22 mouse cellular contexts compared by ENCODE assay signal in genomic region chr6:120249831-120250230, GRCm38 (mm10). TPM values are rescaled to one million over a fixed set of nuclear protein-coding genes. Genes with fewer than 3 reads are reported as not detected.
"Had no signal": no experiment of that assay in that cellular context is flagged by ENCODE, and none has a peak within 500 bp of the region (broad histone marks: within the 10 kb centered on the region; RNA-seq: fewer than 3 reads in every experiment).

No protein-coding gene starts in this region.

- ATAC-seq: midbrain, embryonic 16.5 days had no signal

- H3K27ac ChIP-seq: midbrain, embryonic 10.5 days; midbrain, embryonic 12.5 days; neural tube, embryonic 13.5 days; neural tube, embryonic 15.5 days had no signal

- DNase-seq: lung, embryonic 14.5 days; lung, postnatal 10 days; lung, postnatal 4 days; midbrain, embryonic 14.5 days; retina, postnatal 1 day; right cerebral cortex, adult 18-20 months; right cerebral cortex, postnatal 25 days; right cerebral cortex, postnatal 4 days; spleen, adult 18-20 months; thymus, adult 18-20 months; thymus, postnatal 14 days; thymus, postnatal 36 days had no signal

- H3K9ac ChIP-seq: lung, embryonic 14.5 days; midbrain, embryonic 12.5 days; neural tube, embryonic 13.5 days; neural tube, embryonic 15.5 days had no signal

- H3K27me3 ChIP-seq: midbrain, embryonic 12.5 days; neural tube, embryonic 13.5 days; neural tube, embryonic 15.5 days had no signal

- H3K36me3 ChIP-seq: midbrain, embryonic 10.5 days; midbrain, embryonic 12.5 days; neural tube, embryonic 13.5 days; neural tube, embryonic 15.5 days had no signal

- H3K4me1 ChIP-seq: midbrain, embryonic 10.5 days; midbrain, embryonic 12.5 days; neural tube, embryonic 13.5 days; neural tube, embryonic 15.5 days had no signal

- H3K4me3 ChIP-seq: midbrain, embryonic 10.5 days; midbrain, embryonic 12.5 days; myocyte; neural tube, embryonic 13.5 days; neural tube, embryonic 15.5 days had no signal

- H3K4me2 ChIP-seq: lung, embryonic 14.5 days; midbrain, embryonic 12.5 days; neural tube, embryonic 13.5 days; neural tube, embryonic 15.5 days had no signal

- H3K9me3 ChIP-seq: midbrain, embryonic 10.5 days; midbrain, embryonic 12.5 days; neural tube, embryonic 13.5 days; neural tube, embryonic 15.5 days had no signal

RNA-seq across cellular contexts. Expression of gene D330020A13Rik, which starts 44.3 kb away (rescaled TPM):
- polyA plus RNA-seq: lung, embryonic 14.5 days; lung, embryonic 16.5 days; midbrain, embryonic 10.5 days; midbrain, embryonic 12.5 days; midbrain, embryonic 16.5 days; neural tube, embryonic 11.5 days; neural tube, embryonic 15.5 days; stomach, embryonic 14.5 days; stomach, embryonic 16.5 days had no signal

RNA-seq across cellular contexts. Expression of gene B4galnt3, which starts 44.5 kb away (rescaled TPM):
- polyA plus RNA-seq: midbrain, embryonic 14.5 days had no signal
